ENCODE assay signal across 13 mouse cellular contexts in the genomic region with DNA sequence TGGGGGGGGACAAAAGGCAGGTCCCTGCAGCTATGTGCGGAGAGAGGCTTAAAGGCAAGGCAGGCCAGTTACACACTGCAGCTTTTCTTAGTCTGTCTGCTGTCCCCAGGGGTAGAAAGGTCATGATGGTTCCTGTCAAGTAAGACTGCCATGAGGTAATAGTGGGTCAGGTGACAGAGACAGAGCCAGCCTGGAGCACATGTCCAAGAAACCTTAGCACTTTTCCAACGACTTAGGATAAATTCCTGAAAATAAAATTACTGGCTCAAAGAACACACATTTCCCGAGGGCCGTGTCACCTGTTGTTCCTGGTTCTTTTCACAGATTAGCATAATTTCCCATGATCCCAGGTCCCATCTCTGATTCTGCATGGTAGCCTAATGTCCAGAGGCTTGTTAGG. TPM values are rescaled to one million over a fixed set of nuclear protein-coding genes. Genes with fewer than 3 reads are reported as not detected.
A peak's percentile ranks its signal among the peaks of the same experiment; 100 is the strongest.
DNase-seq lines count a peak whose midpoint lies in the region; ATAC-seq and TF ChIP-seq lines count a peak whose summit lies in the region.
"Had no signal": no experiment of that assay in that cellular context is flagged by ENCODE, and none has a peak within 500 bp of the region (broad histone marks: within the 10 kb centered on the region; RNA-seq: fewer than 3 reads in every experiment).

No protein-coding gene starts in this region.

- no peak for TF ChIP-seq CTCF in hindbrain, postnatal 0 days (IDR thresholded peaks at IDR 0.05; ENCODE audit: low read depth)
- TF ChIP-seq CTCF in gastrocnemius, adult 2 months (IDR thresholded peaks at IDR 0.05) = no peak

- WGBS in hindbrain, embryonic 12.5 days = 27% methylated on average over 4 of the region's 4 CpGs
- WGBS in hindbrain, postnatal 0 days = 43% methylated on average over 4 of the region's 4 CpGs
- WGBS in neural tube, embryonic 12.5 days = 23% methylated on average over 4 of the region's 4 CpGs
- WGBS in neural tube, embryonic 15.5 days = 35% methylated on average over 4 of the region's 4 CpGs

- H3K9ac ChIP-seq in hindbrain, embryonic 12.5 days = no peak overlapping the region
- no peak overlapping the region for H3K9ac ChIP-seq in hindbrain, postnatal 0 days (replicated peaks; ENCODE audit: low read length)
- no peak overlapping the region for H3K9ac ChIP-seq in neural tube, embryonic 12.5 days
- H3K9ac ChIP-seq in neural tube, embryonic 15.5 days (replicated peaks) = no peak overlapping the region

- H3K4me2 ChIP-seq in hindbrain, embryonic 12.5 days (replicated peaks) = no peak overlapping the region; the same call in 1 of the 2 replicates
- H3K4me2 ChIP-seq in hindbrain, postnatal 0 days (ENCODE audit: low read depth, low read length) = no peak overlapping the region
- peak overlapping the region; percentile 88; the same call in 1 of the 2 replicates for H3K4me2 ChIP-seq in neural tube, embryonic 12.5 days (replicated peaks)
- no peak overlapping the region for H3K4me2 ChIP-seq in neural tube, embryonic 15.5 days
- H3K4me2 ChIP-seq: liver, embryonic 11.5 days had no signal

- no peak for ATAC-seq in hindbrain, embryonic 12.5 days (ENCODE audit: low FRiP score)
- no peak for ATAC-seq in hindbrain, postnatal 0 days
- ATAC-seq in neural tube, embryonic 12.5 days (ENCODE audit: low FRiP score, low read depth) = no peak
- no peak for ATAC-seq in neural tube, embryonic 15.5 days (ENCODE audit: low FRiP score)

- 0 out of 2 replicates have a peak overlapping the region, but pooled peaks have one; percentile 55 for H3K27ac ChIP-seq in hindbrain, embryonic 12.5 days
- H3K27ac ChIP-seq in hindbrain, postnatal 0 days = no peak overlapping the region
- H3K27ac ChIP-seq in neural tube, embryonic 12.5 days = no peak overlapping the region
- no peak overlapping the region for H3K27ac ChIP-seq in neural tube, embryonic 15.5 days (replicated peaks)
- no peak overlapping the region for H3K27ac ChIP-seq in gastrocnemius, adult 2 months

- H3K9me3 ChIP-seq in hindbrain, embryonic 12.5 days (replicated peaks) = no peaks in the 10 kb centered on the region
- no peaks in the 10 kb centered on the region for H3K9me3 ChIP-seq in hindbrain, postnatal 0 days (ENCODE audit: low read length)
- no peaks in the 10 kb centered on the region for H3K9me3 ChIP-seq in neural tube, embryonic 12.5 days
- H3K9me3 ChIP-seq in neural tube, embryonic 15.5 days (replicated peaks) = no peaks in the 10 kb centered on the region

- H3K27me3 ChIP-seq in hindbrain, embryonic 12.5 days = peaks cover 8% of the 10 kb centered on the region
- no peaks in the 10 kb centered on the region for H3K27me3 ChIP-seq in hindbrain, postnatal 0 days (ENCODE audit: insufficient read depth, low read length)
- peaks cover 4% of the 10 kb centered on the region; the same call in 1 of the 2 replicates for H3K27me3 ChIP-seq in neural tube, embryonic 12.5 days (replicated peaks)
- no peaks in the 10 kb centered on the region for H3K27me3 ChIP-seq in neural tube, embryonic 15.5 days (replicated peaks)

- intact Hi-C loops in gastrocnemius, adult 2 months (cut with DNase I) = no loop called here

- peaks cover 45% of the 10 kb centered on the region for H3K4me1 ChIP-seq in hindbrain, embryonic 12.5 days
- H3K4me1 ChIP-seq in hindbrain, postnatal 0 days (ENCODE audit: insufficient read depth, low read length) = peaks cover 2% of the 10 kb centered on the region; the same call in 1 of the 2 replicates
- peaks cover 49% of the 10 kb centered on the region for H3K4me1 ChIP-seq in neural tube, embryonic 12.5 days
- H3K4me1 ChIP-seq in neural tube, embryonic 15.5 days = peaks cover 43% of the 10 kb centered on the region

- DNase-seq in adrenal gland, postnatal 10 days = peak; percentile 11
- no peak for DNase-seq in adrenal gland, postnatal 14 days
- DNase-seq in hindbrain, postnatal 0 days (ENCODE audit: low spot score) = no peak
- DNase-seq in testis, postnatal 14 days (ENCODE audit: low spot score) = no peak
- no peak for DNase-seq in gastrocnemius, adult 2 months
- DNase-seq: cerebellum, postnatal 25 days; thymus, postnatal 14 days had no signal

- no peak overlapping the region for H3K4me3 ChIP-seq in hindbrain, embryonic 12.5 days
- H3K4me3 ChIP-seq in hindbrain, postnatal 0 days (ENCODE audit: low read length) = no peak overlapping the region
- H3K4me3 ChIP-seq in neural tube, embryonic 12.5 days = no peak overlapping the region
- H3K4me3 ChIP-seq in neural tube, embryonic 15.5 days (replicated peaks) = no peak overlapping the region
- no peak overlapping the region for H3K4me3 ChIP-seq in gastrocnemius, adult 2 months

- H3K36me3 ChIP-seq in hindbrain, embryonic 12.5 days = no peaks in the 10 kb centered on the region
- H3K36me3 ChIP-seq in hindbrain, postnatal 0 days (ENCODE audit: insufficient read depth, low read length) = no peaks in the 10 kb centered on the region
- H3K36me3 ChIP-seq in neural tube, embryonic 12.5 days = no peaks in the 10 kb centered on the region
- no peaks in the 10 kb centered on the region for H3K36me3 ChIP-seq in neural tube, embryonic 15.5 days

RNA-seq across cellular contexts. Expression of a gene that starts 6.1 kb away (rescaled TPM):
- 1 to 10 TPM; 6.3 to 7.2 TPM for total RNA-seq in adrenal gland, postnatal 10 days (2021)
- 4.0 and 4.4 TPM in 2 replicates for total RNA-seq in adrenal gland, postnatal 14 days (2021)
- polyA plus RNA-seq in hindbrain, embryonic 12.5 days (2016; fragmentation: Nextera tagmentation; extraction: Ambion mirVana) = 39.9 and 40.8 TPM in 2 replicates
- 31.7 and 34.5 TPM in 2 replicates for total RNA-seq in hindbrain, postnatal 0 days (2014; rRNA removed)
- polyA plus RNA-seq in hindbrain, postnatal 0 days (2015; fragmentation: Nextera tagmentation; extraction: Ambion mirVana) = 6.0 and 6.5 TPM in 2 replicates
- polyA plus RNA-seq in neural tube, embryonic 12.5 days (2016; fragmentation: Nextera tagmentation; extraction: Ambion mirVana) = 38.2 and 44.0 TPM in 2 replicates
- polyA plus RNA-seq in neural tube, embryonic 15.5 days (2015; fragmentation: Nextera tagmentation; extraction: Ambion mirVana) = 8.0 and 10.8 TPM in 2 replicates
- total RNA-seq in gastrocnemius, adult 2 months (2021) = 1 to 10 TPM; 1.2 to 2.1 TPM
- total RNA-seq: megakaryocyte, adult 5-6 weeks had no signal

RNA-seq across cellular contexts. Expression of a gene that starts 31.0 kb away (rescaled TPM):
- under 1 TPM; 0.51 to 0.64 TPM for total RNA-seq in adrenal gland, postnatal 10 days (2021)
- total RNA-seq in adrenal gland, postnatal 14 days (2021) = 0.44 and 0.60 TPM in 2 replicates
- 4.3 and 4.8 TPM in 2 replicates for polyA plus RNA-seq in hindbrain, embryonic 12.5 days (2016; fragmentation: Nextera tagmentation; extraction: Ambion mirVana)
- total RNA-seq in hindbrain, postnatal 0 days (2014; rRNA removed) = 2.0 TPM in 1 of 2 replicates, not detected in the other
- 5.2 TPM in 2 replicates for polyA plus RNA-seq in hindbrain, postnatal 0 days (2015; fragmentation: Nextera tagmentation; extraction: Ambion mirVana)
- 5.7 and 7.3 TPM in 2 replicates for polyA plus RNA-seq in neural tube, embryonic 12.5 days (2016; fragmentation: Nextera tagmentation; extraction: Ambion mirVana)
- polyA plus RNA-seq in neural tube, embryonic 15.5 days (2015; fragmentation: Nextera tagmentation; extraction: Ambion mirVana) = 6.6 and 7.1 TPM in 2 replicates
- not detected for total RNA-seq in gastrocnemius, adult 2 months (2021)
- total RNA-seq: megakaryocyte, adult 5-6 weeks had no signal

RNA-seq across cellular contexts. Expression of a gene that starts 53.3 kb away (rescaled TPM):
- total RNA-seq in adrenal gland, postnatal 10 days (2021) = not detected
- not detected in 2 replicates for total RNA-seq in adrenal gland, postnatal 14 days (2021)
- 0.82 and 1.1 TPM in 2 replicates for polyA plus RNA-seq in hindbrain, embryonic 12.5 days (2016; fragmentation: Nextera tagmentation; extraction: Ambion mirVana)
- total RNA-seq in hindbrain, postnatal 0 days (2014; rRNA removed) = 0.65 TPM in 1 of 2 replicates, not detected in the other
- 0.24 and 0.32 TPM in 2 replicates for polyA plus RNA-seq in hindbrain, postnatal 0 days (2015; fragmentation: Nextera tagmentation; extraction: Ambion mirVana)
- 0.58 and 0.60 TPM in 2 replicates for polyA plus RNA-seq in neural tube, embryonic 12.5 days (2016; fragmentation: Nextera tagmentation; extraction: Ambion mirVana)
- 0.19 and 0.27 TPM in 2 replicates for polyA plus RNA-seq in neural tube, embryonic 15.5 days (2015; fragmentation: Nextera tagmentation; extraction: Ambion mirVana)
- not detected for total RNA-seq in gastrocnemius, adult 2 months (2021)
- total RNA-seq: megakaryocyte, adult 5-6 weeks had no signal
- polyA plus RNA-seq: large intestine, adult 2 months had no signal

RNA-seq across cellular contexts. Expression of a gene that starts 54.1 kb away (rescaled TPM):
- 10 to 100 TPM; 27.6 to 34.7 TPM for total RNA-seq in adrenal gland, postnatal 10 days (2021)
- 29.7 and 29.9 TPM in 2 replicates for total RNA-seq in adrenal gland, postnatal 14 days (2021)
- 74.6 and 76.7 TPM in 2 replicates for polyA plus RNA-seq in hindbrain, embryonic 12.5 days (2016; fragmentation: Nextera tagmentation; extraction: Ambion mirVana)
- total RNA-seq in hindbrain, postnatal 0 days (2014; rRNA removed) = 21.0 and 21.3 TPM in 2 replicates
- polyA plus RNA-seq in hindbrain, postnatal 0 days (2015; fragmentation: Nextera tagmentation; extraction: Ambion mirVana) = 48.9 and 50.6 TPM in 2 replicates
- polyA plus RNA-seq in neural tube, embryonic 12.5 days (2016; fragmentation: Nextera tagmentation; extraction: Ambion mirVana) = 69.0 and 71.0 TPM in 2 replicates
- 68.2 and 71.6 TPM in 2 replicates for polyA plus RNA-seq in neural tube, embryonic 15.5 days (2015; fragmentation: Nextera tagmentation; extraction: Ambion mirVana)
- total RNA-seq in gastrocnemius, adult 2 months (2021) = 10 to 100 TPM; 23.7 to 26.8 TPM
